Mouse (Mus musculus) naive thymus-derived CD4-positive, alpha-beta T cell, adult 2 months (primary cell): ENCODE results near the gene Gm49405.
A peak's percentile ranks its signal among the peaks of the same experiment; 100 is the strongest.

Experiments used
- DNase-seq: peaks from one replicate; pipeline ENCODE4 v3.0.0-alpha.2; 2011; ENCODE audit warnings: low read depth

Gm49405 gene

GRCm38 (mm10) chr19:4051741-4052515, 51.5 kb downstream of the Gm49405 start:
- DNase-seq = peak; percentile 85

- DNase-seq = no peak
Measured at GRCm38 (mm10) chr19:4052516-4053030, 52.1 kb downstream of the Gm49405 start.

GRCm38 (mm10) chr19:4054613-4055012, 54.2 kb downstream of the Gm49405 start:
- DNase-seq = no peak
